Mouse (Mus musculus): ENCODE results near the gene Sae1. TPM values are rescaled to one million over a fixed set of nuclear protein-coding genes. Genes with fewer than 3 reads are reported as not detected.

Gene Sae1
- polyA plus RNA-seq, 1 experiment from 2014 or later = 243 TPM

DNA sequence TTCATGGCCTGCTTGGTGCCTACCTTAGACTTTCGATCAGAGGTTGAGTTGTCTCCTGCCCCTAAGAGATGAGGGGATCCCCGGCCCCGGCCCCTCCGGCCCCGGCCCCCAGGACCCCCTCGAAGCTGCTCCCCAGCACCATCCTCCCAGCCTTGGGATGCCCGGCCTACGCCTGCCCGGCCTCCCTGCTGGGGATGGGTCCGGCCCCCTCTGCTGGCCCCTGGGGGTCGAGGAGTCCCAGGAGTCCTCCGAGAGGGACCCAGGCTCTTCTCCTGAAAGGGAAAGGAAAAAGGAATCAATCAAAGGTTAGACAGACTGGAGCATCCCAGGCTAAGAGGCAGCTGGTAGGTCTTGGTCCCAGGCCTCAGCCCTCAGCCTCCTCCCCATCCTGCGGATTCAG is 105.3 kb downstream of the Sae1 start:
- no peaks in the 10 kb centered on the region for H3K27me3 ChIP-seq (replicated peaks)
- H3K27ac ChIP-seq = no peak overlapping the region
- no peaks in the 10 kb centered on the region for H3K9me3 ChIP-seq
- peaks cover 11% of the 10 kb centered on the region for H3K4me1 ChIP-seq
- no peak overlapping the region for H3K4me2 ChIP-seq
- H3K9ac ChIP-seq = no peak overlapping the region
- no peak for ATAC-seq (replicated peaks)
- WGBS = 89% methylated on average over 13 of the region's 13 CpGs
- H3K4me3 ChIP-seq = no peak overlapping the region
- peaks cover 33% of the 10 kb centered on the region; the same call in 1 of the 2 replicates for H3K36me3 ChIP-seq (replicated peaks)

DNA sequence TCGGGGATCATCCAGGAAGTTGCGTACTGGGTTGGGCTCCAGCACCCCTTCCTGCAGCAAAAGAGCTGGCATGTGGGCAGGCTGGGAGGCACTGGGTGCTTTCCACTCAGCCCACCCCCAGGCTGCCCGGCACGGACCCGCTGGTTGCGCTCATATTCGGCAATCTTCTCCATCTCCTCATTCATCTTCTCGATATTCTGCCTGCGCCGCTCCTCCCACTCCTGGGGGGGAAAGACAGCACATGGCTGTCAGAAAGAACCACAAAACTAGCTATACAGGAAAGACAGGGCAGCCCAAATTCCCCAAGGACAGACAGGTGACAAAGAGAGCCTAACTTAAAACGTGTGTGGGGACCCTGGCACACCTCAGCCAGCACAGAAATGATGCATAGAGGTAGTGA is 106.9 kb downstream of the Sae1 start:
- Histone ChIP-seq H3K4me1 (peaks cover 8% of the 10 kb centered on the region), H3K4me2 (no peak overlapping the region), H3K9me3 (no peaks in the 10 kb centered on the region), H3K9ac (no peak overlapping the region), H3K4me3 (no peak overlapping the region), H3K27ac (no peak overlapping the region), H3K27me3 (replicated peaks) (no peaks in the 10 kb centered on the region), H3K36me3 (replicated peaks) (peaks cover 33% of the 10 kb centered on the region; the same call in 1 of the 2 replicates)
- 86% methylated on average over 11 of the region's 11 CpGs for WGBS
- ATAC-seq (replicated peaks) = no peak

DNA sequence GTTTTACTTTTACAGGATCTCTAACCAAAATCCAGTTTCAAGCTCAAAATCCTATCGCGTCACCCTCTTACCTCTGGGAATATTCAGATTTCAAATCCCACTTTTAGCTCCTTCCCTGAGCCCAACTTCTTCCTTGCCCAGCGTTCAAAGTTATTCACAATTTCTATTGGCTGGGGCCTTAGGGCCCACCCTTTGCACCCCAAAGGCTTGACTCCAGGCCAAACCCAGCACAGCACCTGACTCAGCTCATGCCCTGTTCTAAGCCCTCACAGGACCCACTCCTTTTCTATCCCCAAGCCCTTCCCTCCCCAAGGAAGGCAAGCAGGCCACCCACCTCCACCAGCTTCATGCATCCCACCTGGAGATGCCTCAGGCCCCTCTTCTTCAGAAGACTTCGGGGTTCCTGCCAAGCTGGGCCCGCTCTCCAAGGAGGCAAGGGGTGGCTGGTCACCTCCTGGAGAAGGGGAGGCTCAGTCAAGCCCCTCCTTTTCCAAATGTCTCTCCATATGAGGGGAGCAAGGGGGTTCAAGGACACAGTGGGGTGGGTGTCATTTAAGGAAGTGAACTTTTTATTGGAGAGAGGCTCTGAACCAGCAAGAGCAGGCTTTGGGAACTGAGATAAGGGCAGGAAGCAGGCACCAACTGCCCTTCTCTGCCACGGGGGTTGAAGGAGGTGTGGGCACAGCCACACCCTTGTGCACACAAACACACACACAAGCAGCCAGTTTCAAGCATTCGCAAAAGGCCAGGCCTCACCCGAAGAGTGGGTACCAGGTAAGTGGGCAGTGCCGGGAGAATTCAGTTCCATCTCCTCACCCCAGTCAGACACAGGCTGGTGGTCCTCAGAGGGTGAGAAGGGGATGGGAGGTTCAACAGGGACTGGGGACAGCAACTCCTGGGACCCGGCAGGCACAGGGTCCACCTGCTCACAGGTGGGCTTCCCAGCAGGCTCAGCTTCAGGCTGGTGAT is 112.4 kb downstream of the Sae1 start:
- ATAC-seq (replicated peaks) = no peak
- H3K9ac ChIP-seq = no peak overlapping the region
- no peaks in the 10 kb centered on the region for H3K27me3 ChIP-seq (replicated peaks)
- no peak overlapping the region for H3K4me3 ChIP-seq
- H3K9me3 ChIP-seq = no peaks in the 10 kb centered on the region
- no peak overlapping the region for H3K4me2 ChIP-seq
- H3K4me1 ChIP-seq = peaks cover 31% of the 10 kb centered on the region
- no peak overlapping the region for H3K27ac ChIP-seq
- peaks cover 16% of the 10 kb centered on the region; the same call in 1 of the 2 replicates for H3K36me3 ChIP-seq (replicated peaks)
- WGBS = 92% methylated on average over 10 of the region's 10 CpGs

DNA sequence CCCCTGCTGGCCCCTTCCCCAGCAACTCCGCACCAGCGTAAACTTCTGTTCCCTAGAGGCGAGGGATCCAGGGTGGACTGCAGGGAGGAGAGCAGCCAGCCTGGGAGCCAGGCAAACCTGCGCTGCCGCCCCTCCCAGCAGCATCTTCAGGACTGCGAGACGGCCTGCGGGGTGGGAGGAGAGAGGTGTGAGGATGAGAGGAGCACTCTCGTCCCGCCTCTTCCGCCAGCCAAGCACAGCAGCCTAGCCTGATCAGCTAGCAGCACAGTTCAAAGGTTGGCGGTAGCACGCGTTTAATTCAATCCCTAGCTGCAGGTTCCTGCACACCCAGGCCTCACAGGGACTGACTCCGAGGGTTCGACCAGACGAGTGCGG is 113.9 kb downstream of the Sae1 start:
- Histone ChIP-seq H3K36me3 (replicated peaks) (peaks cover 12% of the 10 kb centered on the region; the same call in 1 of the 2 replicates), H3K9me3 (no peaks in the 10 kb centered on the region), H3K27ac (peak overlapping the region; percentile 95), H3K4me3 (peak overlapping the region; percentile 86), H3K27me3 (replicated peaks) (no peaks in the 10 kb centered on the region), H3K4me2 (peak overlapping the region; percentile 68), H3K4me1 (peaks cover 38% of the 10 kb centered on the region), H3K9ac (peak overlapping the region; percentile 82)
- peak; percentile 78 for ATAC-seq (replicated peaks)
- WGBS = 0% methylated on average over 18 of the region's 18 CpGs

DNA sequence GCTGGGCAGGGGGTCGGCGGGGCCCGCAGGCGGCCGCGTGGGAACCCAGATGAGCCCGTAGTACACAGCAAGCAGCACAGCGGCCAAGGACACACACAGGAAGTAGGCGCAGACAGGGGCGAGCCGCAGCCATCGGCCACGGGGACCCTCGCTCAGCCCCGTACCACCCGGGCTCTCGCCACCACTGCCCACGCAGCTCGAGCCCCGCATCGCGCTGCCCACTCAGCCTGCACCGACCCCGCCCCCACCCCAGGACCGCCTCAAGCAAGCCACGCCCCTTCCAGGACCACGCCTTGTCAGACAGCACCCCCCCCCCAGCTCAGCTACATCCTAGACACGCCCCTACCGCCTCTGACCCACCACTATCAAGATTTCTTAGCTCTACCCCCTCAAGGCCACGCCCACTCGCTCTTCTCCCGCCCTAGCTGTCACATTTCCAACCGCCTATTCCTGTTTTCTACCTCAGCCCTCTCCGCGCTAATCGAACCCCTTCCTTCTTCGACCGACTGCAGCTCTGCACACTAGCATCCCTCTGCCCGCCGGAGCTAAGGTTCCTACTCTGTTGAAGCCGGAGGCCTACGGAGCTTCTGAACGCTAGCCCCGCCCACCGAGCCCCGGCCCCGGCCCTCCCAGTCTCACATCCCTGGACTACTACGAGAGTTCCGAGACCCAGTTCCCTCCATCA is 114.4 kb downstream of the Sae1 start, which contains the start of gene Inafm1:
Gene Inafm1, minus strand, starts transcription at position 537 of the 685 bp plus-strand sequence.
- Histone ChIP-seq H3K4me1 (peaks cover 38% of the 10 kb centered on the region), H3K36me3 (replicated peaks) (peaks cover 12% of the 10 kb centered on the region; the same call in 1 of the 2 replicates), H3K9ac (peak within 1 kb of the TSS; percentile 82)

DNA sequence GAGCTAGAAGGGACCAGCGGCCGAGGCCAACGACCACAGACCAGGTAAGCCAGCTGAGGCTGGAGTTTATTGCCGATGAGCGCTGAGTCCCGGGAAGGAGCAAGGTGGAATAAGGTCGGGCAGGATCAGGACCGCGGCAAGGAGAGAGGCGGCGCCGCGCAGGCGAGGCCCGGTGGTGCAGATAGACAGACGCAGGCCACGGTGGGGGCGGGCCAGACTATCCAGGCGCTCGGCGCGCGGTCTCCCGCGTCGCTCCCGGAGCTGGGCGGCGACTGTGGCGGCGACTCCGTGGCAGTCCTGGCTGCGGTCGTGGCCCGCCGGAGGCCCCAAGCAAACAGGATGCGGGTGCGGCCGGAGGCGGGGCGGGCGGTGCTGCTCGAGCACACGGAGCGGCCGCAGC is 114.9 kb downstream of the Sae1 start:
- Histone ChIP-seq H3K4me3 (peak overlapping the region; percentile 86), H3K4me2 (peak overlapping the region; percentile 68), H3K36me3 (replicated peaks) (peaks cover 6% of the 10 kb centered on the region; the same call in 1 of the 2 replicates), H3K4me1 (peaks cover 38% of the 10 kb centered on the region), H3K27ac (peak overlapping the region; percentile 95), H3K27me3 (replicated peaks) (no peaks in the 10 kb centered on the region), H3K9me3 (no peaks in the 10 kb centered on the region), H3K9ac (peak overlapping the region; percentile 82)
- under 1% methylated on average over 44 of the region's 46 CpGs for WGBS
- ATAC-seq (replicated peaks) = peak; percentile 80

More for the DNA sequence above, 114.4 kb downstream of the Sae1 start, which contains the start of gene Inafm1:
- no peaks in the 10 kb centered on the region for H3K9me3 ChIP-seq
- peak; percentile 87 for ATAC-seq (replicated peaks)
- 1% methylated on average over 48 of the region's 49 CpGs for WGBS
- H3K4me3 ChIP-seq = peak within 1 kb of the TSS; percentile 86
- H3K27me3 ChIP-seq (replicated peaks) = no peaks in the 10 kb centered on the region
- peak within 1 kb of the TSS; percentile 95 for H3K27ac ChIP-seq
- peak within 1 kb of the TSS; percentile 68 for H3K4me2 ChIP-seq

DNA sequence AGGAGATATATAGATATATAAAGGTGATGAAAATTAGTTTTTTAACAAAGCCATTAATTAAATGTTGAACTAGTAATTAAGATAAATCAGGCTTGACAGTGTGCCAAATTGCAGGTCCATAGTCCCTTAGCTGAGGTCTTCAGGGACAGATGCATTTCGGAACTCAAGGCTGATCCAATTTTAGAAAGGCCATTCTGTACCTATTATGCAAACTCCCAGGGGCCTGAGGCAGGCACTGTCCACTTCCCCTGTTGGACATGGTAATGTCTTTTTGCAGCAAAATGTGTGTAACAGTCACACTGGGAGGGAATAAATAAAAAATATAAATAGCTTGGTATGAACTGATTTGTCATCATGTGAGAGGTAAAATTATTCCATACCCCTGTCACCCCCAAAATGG is 116.5 kb downstream of the Sae1 start:
- H3K36me3 ChIP-seq (replicated peaks) = peaks cover 6% of the 10 kb centered on the region; the same call in 1 of the 2 replicates
- no peak for ATAC-seq (replicated peaks)
- H3K27me3 ChIP-seq (replicated peaks) = no peaks in the 10 kb centered on the region
- no peak overlapping the region for H3K27ac ChIP-seq
- peaks cover 38% of the 10 kb centered on the region for H3K4me1 ChIP-seq
- H3K9ac ChIP-seq = no peak overlapping the region
- H3K4me2 ChIP-seq = peak overlapping the region; percentile 68
- WGBS = 47% methylated on average over 1 of the region's 1 CpGs
- H3K9me3 ChIP-seq = no peaks in the 10 kb centered on the region
- no peak overlapping the region for H3K4me3 ChIP-seq

Other genes starting within 250 kb of the Sae1 start
- 164 and 166 TPM in 2 replicates for gene Meis3, start 212.7 kb downstream of the Sae1 start, polyA plus RNA-seq (2015; fragmentation: Nextera tagmentation; extraction: Ambion mirVana)
- 14.9 and 15.5 TPM in 2 replicates for gene Dhx34, start 165.8 kb downstream of the Sae1 start, polyA plus RNA-seq (2015; fragmentation: Nextera tagmentation; extraction: Ambion mirVana)
- 0.14 TPM in 1 of 2 replicates, not detected in the other for gene C5ar2, start 143.7 kb downstream of the Sae1 start, polyA plus RNA-seq (2015; fragmentation: Nextera tagmentation; extraction: Ambion mirVana)
- 1.5 and 2.9 TPM in 2 replicates for gene C5ar1, start 128.3 kb downstream of the Sae1 start, polyA plus RNA-seq (2015; fragmentation: Nextera tagmentation; extraction: Ambion mirVana)
- 47.9 and 51.8 TPM in 2 replicates for gene Inafm1, start 114.2 kb downstream of the Sae1 start, polyA plus RNA-seq (2015; fragmentation: Nextera tagmentation; extraction: Ambion mirVana)
- 21.6 and 30.1 TPM in 2 replicates for gene Ccdc9, start 101.0 kb downstream of the Sae1 start, polyA plus RNA-seq (2015; fragmentation: Nextera tagmentation; extraction: Ambion mirVana)
- gene Bbc3, start 79.4 kb downstream of the Sae1 start, polyA plus RNA-seq (2015; fragmentation: Nextera tagmentation; extraction: Ambion mirVana) = 32.0 and 35.0 TPM in 2 replicates
- gene Zc3h4, start 13.1 kb upstream of the Sae1 start, polyA plus RNA-seq (2015; fragmentation: Nextera tagmentation; extraction: Ambion mirVana) = 20.0 and 22.1 TPM in 2 replicates
- gene Tmem160, start 65.0 kb upstream of the Sae1 start, polyA plus RNA-seq (2015; fragmentation: Nextera tagmentation; extraction: Ambion mirVana) = 63.6 and 74.4 TPM in 2 replicates
- 5.8 and 7.2 TPM in 2 replicates for gene Npas1, start 89.9 kb upstream of the Sae1 start, polyA plus RNA-seq (2015; fragmentation: Nextera tagmentation; extraction: Ambion mirVana)
- 36.1 and 38.3 TPM in 2 replicates for gene Arhgap35, start 227.2 kb upstream of the Sae1 start, polyA plus RNA-seq (2015; fragmentation: Nextera tagmentation; extraction: Ambion mirVana)

Data from midbrain, embryonic 15.5 days (tissue).